Mouse (Mus musculus) cortical plate, adult 2 months (tissue): ENCODE results near the gene Lrrc28.

Source experiments
- CTCF ChIP-seq: fragments of 200-500 bp; IDR thresholded peaks from 2 replicates; pipeline ENCODE4 v1.5.1; 2011; ENCODE audit warnings: mild to moderate bottlenecking, control low read depth, low read length; ENCODE audit not compliant: insufficient read depth; ENCODE audit errors: extremely low read depth
- POLR2A ChIP-seq: fragments of 200-500 bp; IDR thresholded peaks from 2 replicates; pipeline ENCODE4 v1.6.1; 2011; ENCODE audit warnings: mild to moderate bottlenecking, low read length, control low read depth; ENCODE audit not compliant: insufficient read depth; ENCODE audit errors: extremely low read depth

- no peak for TF ChIP-seq CTCF
- no peak for TF ChIP-seq POLR2A
These were observed 165.3 kb downstream of the Lrrc28 start for GRCm38 (mm10) chr7:67479576-67480413.
